Mouse (Mus musculus): Measurements from ENCODE around the gene Msh6.
A peak's percentile ranks its signal among the peaks of the same experiment; 100 is the strongest.
"Not testable (repeated sequence)": the region's sequence is repeated elsewhere in the genome, so short reads cannot be mapped to it uniquely, and the experiment has no call there.

Gene Msh6

GRCm38 (mm10) chr17:87982112-87982511 is 7.2 kb downstream of the Msh6 start:
- no peak for DNase-seq

- DNase-seq: no peak
These were observed 8.5 kb downstream of the Msh6 start for GRCm38 (mm10) chr17:87983313-87983712.

GRCm38 (mm10) chr17:87984440-87985214 is 9.8 kb downstream of the Msh6 start:
- DNase-seq: no peak

GRCm38 (mm10) chr17:87985916-87986315 is 11.1 kb downstream of the Msh6 start:
- DNase-seq: no peak

GRCm38 (mm10) chr17:87987507-87987906 is 12.6 kb downstream of the Msh6 start:
- DNase-seq: no peak

- DNase-seq: no peak
These were observed 17.3 kb downstream of the Msh6 start for GRCm38 (mm10) chr17:87992154-87992553.

- DNase-seq: no peak
These were observed 18.5 kb downstream of the Msh6 start for GRCm38 (mm10) chr17:87993338-87993737.

GRCm38 (mm10) chr17:87997808-87998207 is 22.9 kb downstream of the Msh6 start:
- no peak for DNase-seq

GRCm38 (mm10) chr17:88004892-88005291 is 30.0 kb downstream of the Msh6 start:
- DNase-seq: no peak

GRCm38 (mm10) chr17:88006956-88007355 is 32.1 kb downstream of the Msh6 start:
- DNase-seq: no peak

GRCm38 (mm10) chr17:88014456-88014855 is 39.6 kb downstream of the Msh6 start:
- DNase-seq: no peak

- DNase-seq: not testable (repeated sequence)
These were observed 41.2 kb downstream of the Msh6 start for GRCm38 (mm10) chr17:88016027-88016426.

GRCm38 (mm10) chr17:88023924-88024323 is 49.1 kb downstream of the Msh6 start:
- DNase-seq: no peak

- DNase-seq: peak; percentile 31
These were observed 50.4 kb downstream of the Msh6 start for GRCm38 (mm10) chr17:88025227-88025626.

- no peak for DNase-seq
These were observed 54.5 kb downstream of the Msh6 start for GRCm38 (mm10) chr17:88029194-88029970.

GRCm38 (mm10) chr17:88031755-88032154 is 56.9 kb downstream of the Msh6 start:
- DNase-seq: no peak

- DNase-seq: no peak
These were observed 59.6 kb downstream of the Msh6 start for GRCm38 (mm10) chr17:88034418-88034817.

All from right cerebral cortex, postnatal 4 days (tissue).